Mouse (Mus musculus): ENCODE data around the gene Psd4.

Gene Psd4

GRCm38 (mm10) chr2:24386158-24386963, 19.0 kb downstream of the Psd4 start:
- no peak for DNase-seq

- no peak for DNase-seq
Measured at GRCm38 (mm10) chr2:24386964-24387320, 19.6 kb downstream of the Psd4 start.

GRCm38 (mm10) chr2:24387361-24388283, 20.2 kb downstream of the Psd4 start:
- DNase-seq: no peak

- no peak for DNase-seq
Measured at GRCm38 (mm10) chr2:24393251-24393650, 25.9 kb downstream of the Psd4 start.

- DNase-seq: no peak
Measured at GRCm38 (mm10) chr2:24397115-24397514, 29.7 kb downstream of the Psd4 start.

- no peak for DNase-seq
Measured at GRCm38 (mm10) chr2:24400711-24401110, 33.3 kb downstream of the Psd4 start.

- peak; percentile 86 to 90 for DNase-seq
Measured at GRCm38 (mm10) chr2:24405345-24406012, 38.1 kb downstream of the Psd4 start.

GRCm38 (mm10) chr2:24407701-24408485, 40.5 kb downstream of the Psd4 start:
- DNase-seq: peak; percentile 84 to 85

- peak; percentile 86 to 88 for DNase-seq
Measured at GRCm38 (mm10) chr2:24409166-24409565, 41.8 kb downstream of the Psd4 start.

GRCm38 (mm10) chr2:24413172-24413571, 45.8 kb downstream of the Psd4 start:
- DNase-seq: no peak

- no peak for DNase-seq
Measured at GRCm38 (mm10) chr2:24413677-24414076, 46.3 kb downstream of the Psd4 start.

- no peak for DNase-seq
Measured at GRCm38 (mm10) chr2:24416668-24417067, 49.3 kb downstream of the Psd4 start.

GRCm38 (mm10) chr2:24417106-24417505, 49.7 kb downstream of the Psd4 start:
- DNase-seq: no peak

GRCm38 (mm10) chr2:24417564-24417963, 50.2 kb downstream of the Psd4 start:
- DNase-seq: no peak

GRCm38 (mm10) chr2:24421211-24421863, 54.0 kb downstream of the Psd4 start:
- DNase-seq: no peak

- DNase-seq: no peak
Measured at GRCm38 (mm10) chr2:24422815-24423214, 55.4 kb downstream of the Psd4 start.

GRCm38 (mm10) chr2:24425630-24426029, 58.2 kb downstream of the Psd4 start:
- DNase-seq: no peak

GRCm38 (mm10) chr2:24427866-24428675, 60.7 kb downstream of the Psd4 start:
- peak; percentile 76 to 80 for DNase-seq

GRCm38 (mm10) chr2:24429806-24430205, 62.4 kb downstream of the Psd4 start:
- DNase-seq: no peak

GRCm38 (mm10) chr2:24434670-24435069, 67.3 kb downstream of the Psd4 start:
- no peak for DNase-seq

GRCm38 (mm10) chr2:24435699-24436098, 68.3 kb downstream of the Psd4 start:
- no peak for DNase-seq
